Mouse (Mus musculus) hindbrain, postnatal 0 days (tissue): Measurements from ENCODE around the gene Elavl1. TPM values are rescaled to one million over a fixed set of nuclear protein-coding genes. Genes with fewer than 3 reads are reported as not detected.

Source experiments
- ATAC-seq: fragments of 200-750 bp; cut with Nextera tagmentation; 2 replicates; pipeline ENCODE4 v1.8.0; 2017; ENCODE audit warnings: mild to moderate bottlenecking, moderate TSS enrichment, moderate library complexity
- DNase-seq: peaks from one replicate; pipeline ENCODE4 v3.0.0-alpha.2; 2015; ENCODE audit warnings: low spot score
- H3K27ac ChIP-seq: fragments of 300-500 bp; sonication (generic); 2 replicates; pipeline ENCODE4 v1.5.1; 2014; ENCODE audit warnings: mild to moderate bottlenecking
- H3K27me3 ChIP-seq: fragments of 300-500 bp; sonication (generic); 2 replicates; pipeline ENCODE4 v1.6.1; 2014; ENCODE audit warnings: low read length, mixed read lengths; ENCODE audit not compliant: insufficient read depth
- H3K36me3 ChIP-seq: fragments of 300-500 bp; sonication (generic); 2 replicates; pipeline ENCODE4 v1.6.1; 2014; ENCODE audit warnings: low read length, mixed read lengths; ENCODE audit not compliant: insufficient read depth
- H3K4me1 ChIP-seq: fragments of 300-500 bp; sonication (generic); 2 replicates; pipeline ENCODE4 v1.6.1; 2014; ENCODE audit warnings: antibody characterized with exemption, low read length, mixed read lengths; ENCODE audit not compliant: insufficient read depth
- H3K4me2 ChIP-seq: fragments of 300-500 bp; sonication (generic); 2 replicates; pipeline ENCODE4 v1.6.1; 2014; ENCODE audit warnings: low read depth, mild to moderate bottlenecking, low read length, moderate library complexity, mixed read lengths
- H3K4me3 ChIP-seq: fragments of 300-500 bp; sonication (generic); 2 replicates; pipeline ENCODE4 v1.5.1; 2014; ENCODE audit warnings: low read length
- H3K9ac ChIP-seq: fragments of 300-500 bp; sonication (generic); replicated peaks from 2 replicates; pipeline ENCODE4 v1.6.1; 2014; ENCODE audit warnings: mild to moderate bottlenecking, low read length, moderate library complexity, mixed read lengths
- H3K9me3 ChIP-seq: fragments of 300-500 bp; sonication (generic); 2 replicates; pipeline ENCODE4 v1.6.1; 2016; ENCODE audit warnings: low read length, mixed read lengths
- CTCF ChIP-seq: IDR thresholded peaks from 2 replicates; pipeline ENCODE4 v1.5.1; 2016; ENCODE audit warnings: antibody characterized with exemption, control low read depth, low read depth
- WGBS: fragments of 180-500 bp; shearing (Covaris S2); extraction: QIAGEN DNeasy Blood & Tissue Kit; methylation state at CpG from one replicate; pipeline ENCODE4 v1.1.7; 2014; 5-methylcytosine and 5-hydroxymethylcytosine counted together
- polyA plus RNA-seq: library from polyadenylated mRNA; unstranded; fragments of >200 nt; fragmentation: Nextera tagmentation; extraction: Ambion mirVana; gene quantifications from 2 replicates; pipeline ENCODE4 v1.2.1, GENCODE M21; 2015
- total RNA-seq: library from RNA; depleted of rRNA; stranded (reverse); fragments of >200 nt; gene quantifications from 2 replicates; pipeline ENCODE4 v1.2.3, GENCODE M21; 2014

Gene Elavl1
- total and polyA plus RNA-seq, 2 experiments from 2014 or later, result 56.2 to 64.6 TPM

GRCm38 (mm10) chr8:4292738-4293137, 32.5 kb downstream of the Elavl1 start:
- TF ChIP-seq CTCF, result peak; percentile 44; the same call in 1 of the 2 replicates
- no peak for DNase-seq
- H3K9me3 ChIP-seq, result no peaks in the 10 kb centered on the region

GRCm38 (mm10) chr8:4276111-4276465, 49.1 kb downstream of the Elavl1 start:
- DNase-seq, result no peak
- ATAC-seq, result no peak
- Histone ChIP-seq H3K4me2 (peak overlapping the region; percentile 89), H3K4me1 (peaks cover 6% of the 10 kb centered on the region; the same call in 1 of the 2 replicates), H3K9me3 (no peaks in the 10 kb centered on the region), H3K27me3 (no peaks in the 10 kb centered on the region), H3K36me3 (peaks cover 15% of the 10 kb centered on the region; the same call in 1 of the 2 replicates), H3K27ac (peak overlapping the region; percentile 76), H3K4me3 (peak overlapping the region; percentile 59), H3K9ac (peak overlapping the region; percentile 70)
- no peak for TF ChIP-seq CTCF
- WGBS, result 26% methylated on average over 9 of the region's 9 CpGs

More at GRCm38 (mm10) chr8:4292738-4293137, 32.5 kb downstream of the Elavl1 start:
- Histone ChIP-seq H3K4me3 (no peak overlapping the region), H3K9ac (no peak overlapping the region), H3K4me2 (no peak overlapping the region), H3K27ac (no peak overlapping the region), H3K4me1 (no peaks in the 10 kb centered on the region), H3K27me3 (no peaks in the 10 kb centered on the region), H3K36me3 (peaks cover 54% of the 10 kb centered on the region)
- ATAC-seq, result no peak; the same call in 1 of the 2 replicates
- 84% methylated on average over 5 of the region's 5 CpGs for WGBS

GRCm38 (mm10) chr8:4275275-4276110, 49.7 kb downstream of the Elavl1 start, which contains the start of gene Timm44:
Gene Timm44 (minus strand): TSS chr8:4275913.
- TF ChIP-seq CTCF, result no peak
- ATAC-seq (peak; percentile 98), DNase-seq (peak; percentile 99)
- peaks cover 6% of the 10 kb centered on the region; the same call in 1 of the 2 replicates for H3K4me1 ChIP-seq
- H3K4me3 ChIP-seq, result peak within 1 kb of the TSS; percentile 59
- no peaks in the 10 kb centered on the region for H3K9me3 ChIP-seq
- H3K27me3 ChIP-seq, result no peaks in the 10 kb centered on the region
- H3K4me2 ChIP-seq, result peak within 1 kb of the TSS; percentile 89
- H3K36me3 ChIP-seq, result peaks cover 15% of the 10 kb centered on the region; the same call in 1 of the 2 replicates
- 1% methylated on average over 39 of the region's 39 CpGs for WGBS
- peak within 1 kb of the TSS; percentile 70 for H3K9ac ChIP-seq
- peak within 1 kb of the TSS; percentile 76 for H3K27ac ChIP-seq

GRCm38 (mm10) chr8:4269609-4270008, 55.6 kb downstream of the Elavl1 start:
- H3K36me3 ChIP-seq, result peaks cover 62% of the 10 kb centered on the region
- H3K9ac ChIP-seq, result no peak overlapping the region
- H3K27ac ChIP-seq, result no peak overlapping the region
- no peak for ATAC-seq
- no peaks in the 10 kb centered on the region for H3K27me3 ChIP-seq
- H3K4me2 ChIP-seq, result no peak overlapping the region
- no peak for TF ChIP-seq CTCF
- no peaks in the 10 kb centered on the region for H3K9me3 ChIP-seq
- 0 out of 2 replicates have a peak, but pooled peaks cover under 1% of the 10 kb centered on the region for H3K4me1 ChIP-seq
- WGBS, result 90% methylated on average over 6 of the region's 6 CpGs
- DNase-seq, result no peak
- no peak overlapping the region for H3K4me3 ChIP-seq

- no peaks in the 10 kb centered on the region for H3K27me3 ChIP-seq
- no peak overlapping the region for H3K4me3 ChIP-seq
- peak; percentile 61; the same call in 1 of the 2 replicates for TF ChIP-seq CTCF
- no peak overlapping the region for H3K27ac ChIP-seq
- peak; percentile 39; the same call in 1 of the 2 replicates for ATAC-seq
- H3K9ac ChIP-seq, result no peak overlapping the region
- WGBS, result 73% methylated on average over 15 of the region's 15 CpGs
- DNase-seq, result peak; percentile 31
- no peaks in the 10 kb centered on the region for H3K4me1 ChIP-seq
- no peaks in the 10 kb centered on the region for H3K9me3 ChIP-seq
- no peak overlapping the region for H3K4me2 ChIP-seq
- H3K36me3 ChIP-seq, result peaks cover 63% of the 10 kb centered on the region
These were observed 57.6 kb downstream of the Elavl1 start for GRCm38 (mm10) chr8:4267627-4268026.

GRCm38 (mm10) chr8:4265160-4265914, 59.9 kb downstream of the Elavl1 start:
- no peak overlapping the region for H3K27ac ChIP-seq
- H3K27me3 ChIP-seq, result no peaks in the 10 kb centered on the region
- ATAC-seq, result no peak
- TF ChIP-seq CTCF, result no peak
- H3K9ac ChIP-seq, result no peak overlapping the region
- 91% methylated on average over 15 of the region's 15 CpGs for WGBS
- peaks cover 77% of the 10 kb centered on the region for H3K36me3 ChIP-seq
- no peak for DNase-seq
- H3K9me3 ChIP-seq, result no peaks in the 10 kb centered on the region
- H3K4me2 ChIP-seq, result no peak overlapping the region
- H3K4me3 ChIP-seq, result no peak overlapping the region
- H3K4me1 ChIP-seq, result no peaks in the 10 kb centered on the region
